Mouse (Mus musculus) layer of hippocampus, postnatal 36 days (tissue): ENCODE data around the gene Rftn2. TPM values are rescaled to one million over a fixed set of nuclear protein-coding genes. Genes with fewer than 3 reads are reported as not detected.

ENCODE experiments used
- DNase-seq, 2 experiments: peaks; one replicate each; pipeline ENCODE4 v3.0.0; 2022
- total RNA-seq, 2 experiments: library from RNA; stranded (reverse); gene quantifications; 2 replicates each; pipeline ENCODE4 v1.2.3; 2021

Rftn2 gene
- total RNA-seq, 2 experiments from 2014 or later: 31.8 to 34.1 TPM

- no peak for DNase-seq
Measured at GRCm38 (mm10) chr1:55123561-55123960, 103.0 kb downstream of the Rftn2 start.

- DNase-seq: no peak
Measured at GRCm38 (mm10) chr1:55123046-55123445, 103.5 kb downstream of the Rftn2 start.

Other genes starting within 250 kb of the Rftn2 start
- 100 to 1,000 TPM; 159 to 160 TPM for gene Sf3b1, start 199.3 kb downstream of the Rftn2 start, total RNA-seq
- 10 to 100 TPM; 19.7 to 21.2 TPM for gene Coq10b, start 174.0 kb downstream of the Rftn2 start, total RNA-seq
- 100 to 1,000 TPM; 111 to 118 TPM for gene Hspe1, start 138.7 kb downstream of the Rftn2 start, total RNA-seq
- gene Hspd1, start 138.5 kb downstream of the Rftn2 start, total RNA-seq: 100 to 1,000 TPM; 189 to 190 TPM
- 10 to 100 TPM; 54.6 to 62.5 TPM for gene Mob4, start 95.6 kb downstream of the Rftn2 start, total RNA-seq
- 1 to 10 TPM; 9.6 to 10.0 TPM for gene Mars2, start 10.4 kb upstream of the Rftn2 start, total RNA-seq
- gene Boll, start 136.7 kb upstream of the Rftn2 start, total RNA-seq: under 1 TPM in 1 of 2 experiments, not detected in 1; 0.83 TPM
- gene Plcl1, start 179.1 kb upstream of the Rftn2 start, total RNA-seq: 10 to 100 TPM; 29.0 to 33.1 TPM